Mouse (Mus musculus): ENCODE results near the gene Twsg1. TPM values are rescaled to one million over a fixed set of nuclear protein-coding genes. Genes with fewer than 3 reads are reported as not detected.

The Twsg1 gene
- polyA plus RNA-seq, 1 experiment from 2014 or later = 121 TPM

GRCm38 (mm10) chr17:65908270-65908669, 42.8 kb downstream of the Twsg1 start:
- peaks cover 2% of the 10 kb centered on the region; the same call in 1 of the 2 replicates for H3K9me3 ChIP-seq
- H3K4me3 ChIP-seq (replicated peaks) = no peak overlapping the region
- H3K27ac ChIP-seq = no peak overlapping the region
- no peaks in the 10 kb centered on the region for H3K36me3 ChIP-seq
- no peak for ATAC-seq (ENCODE audit: insufficient number of reproducible peaks, insufficient read depth, low FRiP score, low TSS enrichment, low read depth)
- H3K4me2 ChIP-seq = no peak overlapping the region
- H3K9ac ChIP-seq (replicated peaks) = no peak overlapping the region
- peaks cover 15% of the 10 kb centered on the region for H3K4me1 ChIP-seq (replicated peaks)
- H3K27me3 ChIP-seq = no peaks in the 10 kb centered on the region

GRCm38 (mm10) chr17:65906895-65907401, 44.1 kb downstream of the Twsg1 start:
- ATAC-seq (ENCODE audit: insufficient number of reproducible peaks, insufficient read depth, low FRiP score, low TSS enrichment, low read depth) = no peak
- H3K27ac ChIP-seq = no peak overlapping the region

GRCm38 (mm10) chr17:65906313-65906894, 44.6 kb downstream of the Twsg1 start:
- Histone ChIP-seq H3K4me3 (replicated peaks) (no peak overlapping the region), H3K9ac (replicated peaks) (0 out of 2 replicates have a peak overlapping the region, but pooled peaks have one; percentile 12), H3K36me3 (no peaks in the 10 kb centered on the region), H3K27ac (no peak overlapping the region), H3K9me3 (peaks cover 7% of the 10 kb centered on the region; the same call in 1 of the 2 replicates), H3K4me2 (peak overlapping the region; percentile 15; the same call in 1 of the 2 replicates), H3K27me3 (no peaks in the 10 kb centered on the region), H3K4me1 (replicated peaks) (peaks cover 11% of the 10 kb centered on the region)
- WGBS = 34% methylated on average over 11 of the region's 12 CpGs
- no peak for ATAC-seq (ENCODE audit: insufficient number of reproducible peaks, insufficient read depth, low FRiP score, low TSS enrichment, low read depth)

More at GRCm38 (mm10) chr17:65906895-65907401, 44.1 kb downstream of the Twsg1 start:
- 63% methylated on average over 11 of the region's 11 CpGs for WGBS
- Histone ChIP-seq H3K9me3 (peaks cover 7% of the 10 kb centered on the region; the same call in 1 of the 2 replicates), H3K27me3 (no peaks in the 10 kb centered on the region), H3K9ac (replicated peaks) (0 out of 2 replicates have a peak overlapping the region, but pooled peaks have one; percentile 12), H3K4me2 (peak overlapping the region; percentile 15; the same call in 1 of the 2 replicates), H3K36me3 (no peaks in the 10 kb centered on the region), H3K4me1 (replicated peaks) (peaks cover 15% of the 10 kb centered on the region), H3K4me3 (replicated peaks) (no peak overlapping the region)

GRCm38 (mm10) chr17:65905241-65905640, 45.8 kb downstream of the Twsg1 start:
- 83% methylated on average over 14 of the region's 14 CpGs for WGBS
- H3K27ac ChIP-seq = no peak overlapping the region
- no peak for ATAC-seq (ENCODE audit: insufficient number of reproducible peaks, insufficient read depth, low FRiP score, low TSS enrichment, low read depth)

GRCm38 (mm10) chr17:65903826-65904225, 47.2 kb downstream of the Twsg1 start:
- WGBS = 91% methylated on average over 8 of the region's 8 CpGs
- peaks cover 7% of the 10 kb centered on the region for H3K4me1 ChIP-seq (replicated peaks)

More at GRCm38 (mm10) chr17:65905241-65905640, 45.8 kb downstream of the Twsg1 start:
- Histone ChIP-seq H3K4me1 (replicated peaks) (peaks cover 7% of the 10 kb centered on the region), H3K9me3 (peaks cover 7% of the 10 kb centered on the region; the same call in 1 of the 2 replicates), H3K4me2 (no peak overlapping the region), H3K36me3 (no peaks in the 10 kb centered on the region), H3K9ac (replicated peaks) (no peak overlapping the region), H3K4me3 (replicated peaks) (no peak overlapping the region), H3K27me3 (no peaks in the 10 kb centered on the region)

GRCm38 (mm10) chr17:65903011-65903410, 48.0 kb downstream of the Twsg1 start:
- no peak for ATAC-seq (ENCODE audit: insufficient number of reproducible peaks, insufficient read depth, low FRiP score, low TSS enrichment, low read depth)
- H3K9ac ChIP-seq (replicated peaks) = no peak overlapping the region
- no peak overlapping the region for H3K27ac ChIP-seq
- no peak overlapping the region for H3K4me2 ChIP-seq
- WGBS = 97% methylated on average over 1 of the region's 1 CpGs
- peaks cover 7% of the 10 kb centered on the region; the same call in 1 of the 2 replicates for H3K9me3 ChIP-seq
- no peak overlapping the region for H3K4me3 ChIP-seq (replicated peaks)
- peaks cover 7% of the 10 kb centered on the region for H3K4me1 ChIP-seq (replicated peaks)
- no peaks in the 10 kb centered on the region for H3K36me3 ChIP-seq
- H3K27me3 ChIP-seq = no peaks in the 10 kb centered on the region

More at GRCm38 (mm10) chr17:65903826-65904225, 47.2 kb downstream of the Twsg1 start:
- Histone ChIP-seq H3K27ac (no peak overlapping the region), H3K4me3 (replicated peaks) (no peak overlapping the region), H3K36me3 (no peaks in the 10 kb centered on the region), H3K9ac (replicated peaks) (no peak overlapping the region), H3K9me3 (peaks cover 7% of the 10 kb centered on the region; the same call in 1 of the 2 replicates), H3K27me3 (no peaks in the 10 kb centered on the region), H3K4me2 (no peak overlapping the region)
- no peak for ATAC-seq (ENCODE audit: insufficient number of reproducible peaks, insufficient read depth, low FRiP score, low TSS enrichment, low read depth)

- Histone ChIP-seq H3K27me3 (no peaks in the 10 kb centered on the region), H3K9me3 (peaks cover 7% of the 10 kb centered on the region; the same call in 1 of the 2 replicates), H3K4me1 (replicated peaks) (peaks cover 7% of the 10 kb centered on the region), H3K36me3 (no peaks in the 10 kb centered on the region), H3K4me3 (replicated peaks) (no peak overlapping the region), H3K27ac (no peak overlapping the region), H3K9ac (replicated peaks) (no peak overlapping the region), H3K4me2 (no peak overlapping the region)
- ATAC-seq (ENCODE audit: insufficient number of reproducible peaks, insufficient read depth, low FRiP score, low TSS enrichment, low read depth) = no peak
- WGBS = 86% methylated on average over 6 of the region's 6 CpGs
Observed at GRCm38 (mm10) chr17:65902281-65902680, 48.7 kb downstream of the Twsg1 start.

GRCm38 (mm10) chr17:65896016-65896415, 55.0 kb downstream of the Twsg1 start:
- Histone ChIP-seq H3K27ac (no peak overlapping the region), H3K9me3 (no peaks in the 10 kb centered on the region), H3K4me2 (no peak overlapping the region), H3K4me1 (replicated peaks) (no peaks in the 10 kb centered on the region), H3K4me3 (replicated peaks) (no peak overlapping the region), H3K9ac (replicated peaks) (no peak overlapping the region), H3K36me3 (no peaks in the 10 kb centered on the region), H3K27me3 (no peaks in the 10 kb centered on the region)
- 67% methylated on average over 3 of the region's 3 CpGs for WGBS
- ATAC-seq (ENCODE audit: insufficient number of reproducible peaks, insufficient read depth, low FRiP score, low TSS enrichment, low read depth) = no peak

- Histone ChIP-seq H3K9ac (replicated peaks) (no peak overlapping the region), H3K27me3 (no peaks in the 10 kb centered on the region), H3K9me3 (no peaks in the 10 kb centered on the region), H3K4me2 (no peak overlapping the region), H3K27ac (no peak overlapping the region), H3K4me3 (replicated peaks) (no peak overlapping the region), H3K4me1 (replicated peaks) (peaks cover 10% of the 10 kb centered on the region), H3K36me3 (no peaks in the 10 kb centered on the region)
- ATAC-seq (ENCODE audit: insufficient number of reproducible peaks, insufficient read depth, low FRiP score, low TSS enrichment, low read depth) = no peak
- WGBS = 81% methylated on average over 5 of the region's 5 CpGs
Observed at GRCm38 (mm10) chr17:65889476-65889875, 61.5 kb downstream of the Twsg1 start.

GRCm38 (mm10) chr17:65886571-65886970, 64.5 kb downstream of the Twsg1 start:
- no peak overlapping the region for H3K9ac ChIP-seq (replicated peaks)
- H3K4me3 ChIP-seq (replicated peaks) = peak overlapping the region; percentile 93
- H3K4me2 ChIP-seq = peak overlapping the region; percentile 96
- H3K9me3 ChIP-seq = no peaks in the 10 kb centered on the region
- H3K27ac ChIP-seq = peak overlapping the region; percentile 97
- ATAC-seq (ENCODE audit: insufficient number of reproducible peaks, insufficient read depth, low FRiP score, low TSS enrichment, low read depth) = no peak
- H3K27me3 ChIP-seq = no peaks in the 10 kb centered on the region
- H3K4me1 ChIP-seq (replicated peaks) = peaks cover 21% of the 10 kb centered on the region
- no peaks in the 10 kb centered on the region for H3K36me3 ChIP-seq
- 57% methylated on average over 9 of the region's 9 CpGs for WGBS

GRCm38 (mm10) chr17:65885697-65886529, 65.1 kb downstream of the Twsg1 start, which contains the start of gene Ralbp1:
Gene Ralbp1 (minus strand): TSS chr17:65885798.
- Histone ChIP-seq H3K9ac (replicated peaks) (peak within 1 kb of the TSS; percentile 86), H3K9me3 (no peaks in the 10 kb centered on the region), H3K4me3 (replicated peaks) (peak within 1 kb of the TSS; percentile 93), H3K36me3 (no peaks in the 10 kb centered on the region), H3K27me3 (no peaks in the 10 kb centered on the region), H3K27ac (peak within 1 kb of the TSS; percentile 97), H3K4me1 (replicated peaks) (peaks cover 21% of the 10 kb centered on the region), H3K4me2 (peak within 1 kb of the TSS; percentile 96)
- 7% methylated on average over 14 of the region's 14 CpGs for WGBS
- ATAC-seq (ENCODE audit: insufficient number of reproducible peaks, insufficient read depth, low FRiP score, low TSS enrichment, low read depth) = no peak

Measured in limb, embryonic 12.5 days (tissue).